Mouse (Mus musculus) ES-CJ7 (cell line): Measurements from ENCODE around the gene Fubp1.

Source experiments
- DNase-seq: peaks from one replicate; pipeline ENCODE4 v3.0.0; 2011; ENCODE audit warnings: low read depth, low spot score

The Fubp1 gene

GRCm38 (mm10) chr3:152193177-152193576 is 17.0 kb upstream of the Fubp1 start:
- no peak for DNase-seq

GRCm38 (mm10) chr3:152193635-152194097 is 16.6 kb upstream of the Fubp1 start:
- peak; percentile 88 for DNase-seq

GRCm38 (mm10) chr3:152197246-152197645 is 13.0 kb upstream of the Fubp1 start:
- DNase-seq, result peak; percentile 73

GRCm38 (mm10) chr3:152199125-152199524 is 11.1 kb upstream of the Fubp1 start:
- DNase-seq, result no peak

- DNase-seq, result no peak
Observed at GRCm38 (mm10) chr3:152201181-152201580, 9.0 kb upstream of the Fubp1 start.

GRCm38 (mm10) chr3:152201651-152202050 is 8.6 kb upstream of the Fubp1 start:
- no peak for DNase-seq

- no peak for DNase-seq
Observed at GRCm38 (mm10) chr3:152202942-152203341, 7.3 kb upstream of the Fubp1 start.

GRCm38 (mm10) chr3:152203411-152203810 is 6.8 kb upstream of the Fubp1 start:
- no peak for DNase-seq

GRCm38 (mm10) chr3:152203996-152204395 is 6.2 kb upstream of the Fubp1 start:
- DNase-seq, result no peak

GRCm38 (mm10) chr3:152204577-152204976 is 5.6 kb upstream of the Fubp1 start:
- DNase-seq, result no peak

GRCm38 (mm10) chr3:152207156-152207555 is 3.1 kb upstream of the Fubp1 start:
- no peak for DNase-seq

GRCm38 (mm10) chr3:152208096-152208885 is 1.9 kb upstream of the Fubp1 start:
- no peak for DNase-seq

- DNase-seq, result peak; percentile 64
Observed at GRCm38 (mm10) chr3:152209177-152209966, 850 bp upstream of the Fubp1 start.

- peak; percentile 76 for DNase-seq
Observed at GRCm38 (mm10) chr3:152210728-152211391, 638 bp downstream of the Fubp1 start.

GRCm38 (mm10) chr3:152211731-152212279 is 1.6 kb downstream of the Fubp1 start:
- DNase-seq, result no peak

- no peak for DNase-seq
Observed at GRCm38 (mm10) chr3:152213416-152213815, 3.2 kb downstream of the Fubp1 start.

- DNase-seq, result no peak
Observed at GRCm38 (mm10) chr3:152224918-152225317, 14.7 kb downstream of the Fubp1 start.

- no peak for DNase-seq
Observed at GRCm38 (mm10) chr3:152225906-152226305, 15.7 kb downstream of the Fubp1 start.

- no peak for DNase-seq
Observed at GRCm38 (mm10) chr3:152228843-152229242, 18.6 kb downstream of the Fubp1 start.

- DNase-seq, result no peak
Observed at GRCm38 (mm10) chr3:152229271-152229670, 19.0 kb downstream of the Fubp1 start.

GRCm38 (mm10) chr3:152231333-152232100 is 21.3 kb downstream of the Fubp1 start:
- DNase-seq, result peak; percentile 81
